Mouse (Mus musculus) limb, embryonic 10.5 days (tissue): ENCODE measurements at regions not wholly inside any gene's neighbourhood (a gene's known extent, or its start where the extent isn't known, plus 50 kb on each side); places are given as distances from the start of the nearest gene placed in this dataset.

ENCODE experiments used
- DNase-seq: peaks from one replicate; pipeline ENCODE4 v3.0.0-alpha.2; 2017; ENCODE audit warnings: low spot score
- H3K27ac ChIP-seq: fragments of 300-500 bp; sonication (generic); 2 replicates; pipeline ENCODE4 v1.5.1; 2016; ENCODE audit warnings: mild to moderate bottlenecking
- H3K27me3 ChIP-seq: fragments of 300-500 bp; sonication (generic); 2 replicates; pipeline ENCODE4 v1.6.1; 2016; ENCODE audit warnings: low read depth, mild to moderate bottlenecking; ENCODE audit not compliant: poor library complexity, severe bottlenecking
- H3K36me3 ChIP-seq: fragments of 300-500 bp; sonication (generic); 2 replicates; pipeline ENCODE4 v1.6.1; 2016; ENCODE audit warnings: mild to moderate bottlenecking, moderate library complexity
- H3K4me1 ChIP-seq: fragments of 300-500 bp; sonication (generic); 2 replicates; pipeline ENCODE4 v1.6.1; 2016
- H3K4me3 ChIP-seq: fragments of 300-500 bp; sonication (generic); 2 replicates; pipeline ENCODE4 v1.5.1; 2016; ENCODE audit warnings: mild to moderate bottlenecking, moderate library complexity
- H3K9me3 ChIP-seq: fragments of 300-500 bp; sonication (generic); replicated peaks from 2 replicates; pipeline ENCODE4 v1.6.1; 2016; ENCODE audit warnings: mild to moderate bottlenecking
- WGBS: fragments of 180-500 bp; shearing (Covaris S2); methylation state at CpG from one replicate; pipeline ENCODE4 v1.1.7; 2016; 5-methylcytosine and 5-hydroxymethylcytosine counted together
- microRNA counts: library from miRNA; unstranded; fragments of <30 nt; microRNA quantifications from one replicate; lab custom pipeline; 2017
- microRNA-seq: library from miRNA; unstranded; fragments of <30 nt; microRNA quantifications from one replicate; pipeline ENCODE4, GENCODE M21; 2017

GRCm38 (mm10) chr4:101333868-101334267 lies 68.8 kb upstream of the Jak1 start:
- WGBS = 95% methylated on average over 10 of the region's 10 CpGs
- no peaks in the 10 kb centered on the region for H3K27me3 ChIP-seq
- no peak for DNase-seq
- no peak overlapping the region for H3K4me3 ChIP-seq
- H3K36me3 ChIP-seq = no peaks in the 10 kb centered on the region
- H3K9me3 ChIP-seq = no peaks in the 10 kb centered on the region
- no peak overlapping the region for H3K27ac ChIP-seq
- peaks cover 6% of the 10 kb centered on the region; the same call in 1 of the 2 replicates for H3K4me1 ChIP-seq

GRCm38 (mm10) chr4:101333036-101333435 lies 68.0 kb upstream of the Jak1 start:
- no peaks in the 10 kb centered on the region for H3K9me3 ChIP-seq
- H3K27ac ChIP-seq = no peak overlapping the region
- peaks cover 6% of the 10 kb centered on the region; the same call in 1 of the 2 replicates for H3K4me1 ChIP-seq
- H3K4me3 ChIP-seq = no peak overlapping the region
- no peaks in the 10 kb centered on the region for H3K27me3 ChIP-seq
- no peak for DNase-seq
- no peaks in the 10 kb centered on the region for H3K36me3 ChIP-seq
- 76% methylated on average over 3 of the region's 3 CpGs for WGBS

GRCm38 (mm10) chr4:101331231-101331630 lies 66.1 kb upstream of the Jak1 start:
- no peak for DNase-seq
- Histone ChIP-seq H3K4me1 (peaks cover 9% of the 10 kb centered on the region; the same call in 1 of the 2 replicates), H3K4me3 (no peak overlapping the region), H3K27me3 (no peaks in the 10 kb centered on the region), H3K27ac (no peak overlapping the region), H3K36me3 (no peaks in the 10 kb centered on the region), H3K9me3 (no peaks in the 10 kb centered on the region)
- WGBS = 91% methylated on average over 4 of the region's 4 CpGs

GRCm38 (mm10) chr4:101329060-101329459 lies 64.0 kb upstream of the Jak1 start:
- WGBS = 85% methylated on average over 7 of the region's 7 CpGs
- no peak overlapping the region for H3K27ac ChIP-seq
- H3K36me3 ChIP-seq = no peaks in the 10 kb centered on the region

GRCm38 (mm10) chr4:101326067-101326466 lies 61.0 kb upstream of the Jak1 start:
- Histone ChIP-seq H3K9me3 (no peaks in the 10 kb centered on the region), H3K27ac (no peak overlapping the region), H3K36me3 (no peaks in the 10 kb centered on the region), H3K4me1 (0 out of 2 replicates have a peak, but pooled peaks cover 3% of the 10 kb centered on the region), H3K27me3 (no peaks in the 10 kb centered on the region), H3K4me3 (no peak overlapping the region)
- DNase-seq = no peak
- WGBS = 89% methylated on average over 3 of the region's 3 CpGs

More at GRCm38 (mm10) chr4:101329060-101329459, 64.0 kb upstream of the Jak1 start:
- no peak for DNase-seq
- no peak overlapping the region for H3K4me3 ChIP-seq
- H3K27me3 ChIP-seq = no peaks in the 10 kb centered on the region
- H3K9me3 ChIP-seq = no peaks in the 10 kb centered on the region
- H3K4me1 ChIP-seq = peaks cover 9% of the 10 kb centered on the region; the same call in 1 of the 2 replicates

- no peak for DNase-seq
- H3K4me1 ChIP-seq = no peaks in the 10 kb centered on the region
- no peak overlapping the region for H3K4me3 ChIP-seq
- no peak overlapping the region for H3K27ac ChIP-seq
- no peaks in the 10 kb centered on the region for H3K36me3 ChIP-seq
- no peaks in the 10 kb centered on the region for H3K9me3 ChIP-seq
- no peaks in the 10 kb centered on the region for H3K27me3 ChIP-seq
- 78% methylated on average over 2 of the region's 2 CpGs for WGBS
These were observed 56.6 kb upstream of the Jak1 start for GRCm38 (mm10) chr4:101321731-101322130.

- H3K9me3 ChIP-seq = no peaks in the 10 kb centered on the region
- WGBS = 80% methylated on average over 2 of the region's 2 CpGs
- H3K27ac ChIP-seq = no peak overlapping the region
- no peak overlapping the region for H3K4me3 ChIP-seq
- no peaks in the 10 kb centered on the region for H3K4me1 ChIP-seq
- DNase-seq = no peak
- no peaks in the 10 kb centered on the region for H3K27me3 ChIP-seq
- H3K36me3 ChIP-seq = no peaks in the 10 kb centered on the region
These were observed 55.5 kb upstream of the Jak1 start for GRCm38 (mm10) chr4:101320587-101320986.

- H3K27me3 ChIP-seq = no peaks in the 10 kb centered on the region
- no peak overlapping the region for H3K4me3 ChIP-seq
These were observed 54.7 kb upstream of the Jak1 start for GRCm38 (mm10) chr4:101319681-101320220.

GRCm38 (mm10) chr4:101318836-101319235 lies 53.8 kb upstream of the Jak1 start:
- H3K9me3 ChIP-seq = no peaks in the 10 kb centered on the region
- no peaks in the 10 kb centered on the region for H3K4me1 ChIP-seq
- H3K36me3 ChIP-seq = no peaks in the 10 kb centered on the region
- peaks cover 7% of the 10 kb centered on the region for H3K27me3 ChIP-seq
- 85% methylated on average over 1 of the region's 1 CpGs for WGBS
- no peak overlapping the region for H3K27ac ChIP-seq
- no peak for DNase-seq
- no peak overlapping the region for H3K4me3 ChIP-seq

More at GRCm38 (mm10) chr4:101319681-101320220, 54.7 kb upstream of the Jak1 start:
- no peaks in the 10 kb centered on the region for H3K4me1 ChIP-seq
- 86% methylated on average over 4 of the region's 4 CpGs for WGBS
- no peak overlapping the region for H3K27ac ChIP-seq
- no peaks in the 10 kb centered on the region for H3K36me3 ChIP-seq
- no peak for DNase-seq
- H3K9me3 ChIP-seq = no peaks in the 10 kb centered on the region

GRCm38 (mm10) chr4:101316061-101316460 lies 51.0 kb upstream of the Jak1 start:
- 73% methylated on average over 6 of the region's 6 CpGs for WGBS
- no peak for DNase-seq
- H3K9me3 ChIP-seq = no peaks in the 10 kb centered on the region
- H3K27me3 ChIP-seq = peaks cover 28% of the 10 kb centered on the region
- H3K27ac ChIP-seq = no peak overlapping the region
- H3K36me3 ChIP-seq = no peaks in the 10 kb centered on the region
- no peak overlapping the region for H3K4me3 ChIP-seq
- no peaks in the 10 kb centered on the region for H3K4me1 ChIP-seq

MicroRNA genes in the stretch of these regions (microRNA counts, 519-probe panel; counts per million panel counts)
- microRNA mmu-miR-101a (lab: Ali Mortazavi, UCI) = 684 counts per million, percentile 72 among the panel's probes with 10 or more counts

Small RNA genes in the stretch of these regions (microRNA-seq; reads per million reads assigned to microRNA genes)
- gene Mir101a = 91.1 reads per million, percentile 47 among the genes with 10 or more reads in this experiment
